Mouse (Mus musculus) embryonic facial prominence, embryonic 14.5 days (tissue): ENCODE measurements around the gene Snrnp35. TPM values are rescaled to one million over a fixed set of nuclear protein-coding genes. Genes with fewer than 3 reads are reported as not detected.
A peak's percentile ranks its signal among the peaks of the same experiment; 100 is the strongest.

Experiments used
- ATAC-seq: fragments of 200-750 bp; cut with Nextera tagmentation; 2 replicates; pipeline ENCODE4 v1.8.0; 2017; ENCODE audit warnings: low read depth, moderate number of reproducible peaks, moderate TSS enrichment
- DNase-seq: peaks from one replicate; pipeline ENCODE4 v3.0.0-alpha.2; 2015; ENCODE audit warnings: low spot score
- H3K27ac ChIP-seq: fragments of 300-500 bp; sonication (generic); replicated peaks from 2 replicates; pipeline ENCODE4 v1.5.1; 2014; ENCODE audit warnings: low read depth, mild to moderate bottlenecking, low read length, moderate library complexity
- H3K27me3 ChIP-seq: fragments of 300-500 bp; sonication (generic); replicated peaks from 2 replicates; pipeline ENCODE4 v1.6.1; 2014; ENCODE audit warnings: low read length; ENCODE audit not compliant: control insufficient read depth, insufficient read depth
- H3K36me3 ChIP-seq: fragments of 300-500 bp; sonication (generic); 2 replicates; pipeline ENCODE4 v1.6.1; 2014; ENCODE audit warnings: low read length, mixed read lengths; ENCODE audit not compliant: control insufficient read depth, insufficient read depth
- H3K4me1 ChIP-seq: fragments of 300-500 bp; sonication (generic); 2 replicates; pipeline ENCODE4 v1.6.1; 2014; ENCODE audit warnings: antibody characterized with exemption, low read length; ENCODE audit not compliant: control insufficient read depth, insufficient read depth
- H3K4me2 ChIP-seq: fragments of 300-500 bp; sonication (generic); 2 replicates; pipeline ENCODE4 v1.6.1; 2014; ENCODE audit warnings: low read depth, mild to moderate bottlenecking, low read length, moderate library complexity, mixed read lengths
- H3K4me3 ChIP-seq: fragments of 300-500 bp; sonication (generic); 2 replicates; pipeline ENCODE4 v1.5.1; 2014; ENCODE audit warnings: low read depth, mild to moderate bottlenecking, low read length
- H3K9ac ChIP-seq: fragments of 300-500 bp; sonication (generic); 2 replicates; pipeline ENCODE4 v1.6.1; 2014; ENCODE audit warnings: low read depth, mild to moderate bottlenecking, low read length, moderate library complexity, mixed read lengths
- H3K9me3 ChIP-seq: fragments of 300-500 bp; sonication (generic); 2 replicates; pipeline ENCODE4 v1.6.1; 2016; ENCODE audit warnings: low read length; ENCODE audit not compliant: control insufficient read depth
- WGBS: fragments of 180-500 bp; shearing (Covaris S2); extraction: QIAGEN DNeasy Blood & Tissue Kit; methylation state at CpG from one replicate; pipeline ENCODE4 v1.1.7; 2014; 5-methylcytosine and 5-hydroxymethylcytosine counted together
- polyA plus RNA-seq: library from polyadenylated mRNA; unstranded; fragments of >200 nt; fragmentation: Nextera tagmentation; extraction: Ambion mirVana; gene quantifications from 2 replicates; pipeline ENCODE4 v1.2.1, GENCODE M21; 2014

The Snrnp35 gene
- polyA plus RNA-seq, 1 experiment from 2014 or later = 11.0 TPM

DNA sequence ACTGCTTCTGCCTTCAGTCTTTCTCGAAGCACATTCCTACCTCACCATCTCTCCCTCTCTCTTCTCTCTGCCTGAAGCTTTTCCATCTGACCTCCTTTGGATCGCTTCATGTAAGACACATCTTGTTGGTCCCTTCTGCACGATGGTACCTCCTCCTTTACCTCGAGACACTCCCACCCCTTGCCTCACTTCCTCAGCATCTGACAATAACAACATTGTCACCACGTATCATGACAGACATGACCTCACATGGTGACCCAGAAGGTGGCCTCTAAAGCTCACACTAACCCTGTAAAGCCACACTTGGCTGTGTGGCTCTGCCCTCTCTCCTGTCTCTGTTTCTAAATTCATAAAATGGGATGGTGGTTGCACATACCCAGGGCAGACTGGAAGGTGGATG lies 32.9 kb downstream of the Snrnp35 start:
- DNase-seq (no peak), ATAC-seq (no peak)
- Histone ChIP-seq H3K36me3 (peaks cover 66% of the 10 kb centered on the region), H3K4me2 (no peak overlapping the region), H3K27me3 (no peaks in the 10 kb centered on the region), H3K27ac (no peak overlapping the region), H3K4me3 (no peak overlapping the region), H3K9ac (no peak overlapping the region), H3K4me1 (no peaks in the 10 kb centered on the region), H3K9me3 (no peaks in the 10 kb centered on the region)
- WGBS = 75% methylated on average over 5 of the region's 5 CpGs

- H3K9ac ChIP-seq = no peak overlapping the region
- H3K9me3 ChIP-seq = no peaks in the 10 kb centered on the region
Observed at GRCm38 (mm10) chr5:124518648-124519047, 35.7 kb downstream of the Snrnp35 start.

GRCm38 (mm10) chr5:124521588-124521987 lies 38.7 kb downstream of the Snrnp35 start:
- Histone ChIP-seq H3K27me3 (no peaks in the 10 kb centered on the region), H3K4me2 (no peak overlapping the region), H3K9me3 (no peaks in the 10 kb centered on the region), H3K4me3 (no peak overlapping the region), H3K36me3 (peaks cover 47% of the 10 kb centered on the region), H3K27ac (no peak overlapping the region), H3K9ac (no peak overlapping the region), H3K4me1 (no peaks in the 10 kb centered on the region)
- no peak for ATAC-seq
- DNase-seq = no peak
- WGBS = 88% methylated on average over 4 of the region's 4 CpGs

More at GRCm38 (mm10) chr5:124518648-124519047, 35.7 kb downstream of the Snrnp35 start:
- ATAC-seq = no peak
- no peak for DNase-seq
- Histone ChIP-seq H3K27ac (no peak overlapping the region), H3K4me1 (no peaks in the 10 kb centered on the region), H3K4me3 (no peak overlapping the region), H3K4me2 (no peak overlapping the region), H3K36me3 (peaks cover 59% of the 10 kb centered on the region), H3K27me3 (no peaks in the 10 kb centered on the region)
- 79% methylated on average over 10 of the region's 10 CpGs for WGBS

DNA sequence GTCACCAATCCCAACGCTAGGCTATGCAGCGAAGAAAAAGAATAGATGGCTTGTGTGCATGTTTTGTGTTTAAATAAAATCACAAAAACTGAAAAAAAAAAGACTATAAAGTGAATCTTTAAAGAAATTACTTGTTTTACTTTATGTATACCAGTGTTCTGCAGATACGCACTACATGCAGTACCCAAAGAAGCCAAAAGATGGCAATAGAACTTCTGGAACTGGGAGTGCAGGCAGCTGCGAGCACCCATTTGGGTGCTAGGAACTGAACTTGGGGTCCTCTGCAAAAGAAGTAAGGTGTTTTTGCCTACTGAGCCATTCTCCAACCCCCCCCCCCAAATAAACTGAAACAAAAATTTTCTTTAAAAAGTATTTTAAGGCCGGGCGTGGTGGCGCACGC lies 40.1 kb downstream of the Snrnp35 start:
- ATAC-seq (no peak), DNase-seq (no peak)
- WGBS = 94% methylated on average over 8 of the region's 8 CpGs
- no peak overlapping the region for H3K9ac ChIP-seq
- H3K36me3 ChIP-seq = peaks cover 39% of the 10 kb centered on the region
- no peak overlapping the region for H3K27ac ChIP-seq
- no peaks in the 10 kb centered on the region for H3K27me3 ChIP-seq
- no peaks in the 10 kb centered on the region for H3K4me1 ChIP-seq
- no peak overlapping the region for H3K4me3 ChIP-seq
- H3K4me2 ChIP-seq = no peak overlapping the region
- no peaks in the 10 kb centered on the region for H3K9me3 ChIP-seq

DNA sequence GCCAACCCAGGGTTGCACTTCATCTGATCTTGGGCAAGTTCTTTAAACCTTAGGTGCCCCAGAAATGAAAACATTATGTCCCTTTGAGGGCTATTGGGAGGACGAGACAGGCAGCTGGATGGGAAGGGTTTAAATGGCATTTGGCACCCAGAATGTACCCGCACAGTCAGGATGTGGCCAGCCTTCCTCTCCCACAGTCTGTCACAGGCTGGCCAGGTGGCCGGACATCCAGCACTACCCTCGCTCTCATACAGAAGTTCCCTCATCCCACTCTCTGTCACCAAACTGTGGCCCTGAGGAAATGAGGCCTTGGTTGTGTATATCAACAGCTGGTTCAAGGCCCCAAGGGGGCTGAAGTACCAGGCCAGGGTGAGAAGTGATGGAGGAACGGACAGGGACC lies 42.0 kb downstream of the Snrnp35 start:
- Histone ChIP-seq H3K27ac (no peak overlapping the region), H3K9me3 (no peaks in the 10 kb centered on the region), H3K9ac (no peak overlapping the region), H3K4me1 (peaks cover 12% of the 10 kb centered on the region; the same call in 1 of the 2 replicates), H3K4me2 (no peak overlapping the region), H3K27me3 (no peaks in the 10 kb centered on the region), H3K4me3 (no peak overlapping the region), H3K36me3 (peaks cover 24% of the 10 kb centered on the region; the same call in 1 of the 2 replicates)
- no peak for DNase-seq
- 93% methylated on average over 5 of the region's 5 CpGs for WGBS
- no peak for ATAC-seq

DNA sequence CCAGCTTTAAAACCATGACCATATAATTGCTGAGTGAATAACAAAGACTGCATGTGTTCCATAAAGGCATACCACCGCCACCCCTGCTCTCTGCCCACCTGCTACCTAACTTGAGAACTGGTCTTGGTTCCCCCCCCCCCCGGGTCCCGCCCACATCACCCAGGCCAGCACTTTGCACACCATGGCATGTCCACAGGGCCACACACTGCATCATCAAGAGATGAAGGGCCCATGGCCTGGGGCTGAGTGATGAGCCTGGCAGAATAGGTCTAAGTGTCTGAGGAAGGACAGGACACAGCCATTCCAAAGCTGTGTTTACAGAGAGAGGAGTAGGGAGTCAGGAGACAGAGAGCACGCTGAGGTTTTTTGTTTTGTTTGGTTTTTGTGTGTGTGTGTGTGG lies 45.4 kb downstream of the Snrnp35 start:
- H3K4me3 ChIP-seq = peak overlapping the region; percentile 83
- H3K4me2 ChIP-seq = peak overlapping the region; percentile 76
- no peak for DNase-seq
- 0 out of 2 replicates have a peak, but pooled peaks cover 7% of the 10 kb centered on the region for H3K36me3 ChIP-seq
- peak overlapping the region; percentile 38 for H3K9ac ChIP-seq
- ATAC-seq = no peak
- H3K27ac ChIP-seq = peak overlapping the region; percentile 30; the same call in 1 of the 2 replicates
- H3K27me3 ChIP-seq = no peaks in the 10 kb centered on the region
- H3K4me1 ChIP-seq = peaks cover 21% of the 10 kb centered on the region
- H3K9me3 ChIP-seq = no peaks in the 10 kb centered on the region
- 66% methylated on average over 4 of the region's 4 CpGs for WGBS

DNA sequence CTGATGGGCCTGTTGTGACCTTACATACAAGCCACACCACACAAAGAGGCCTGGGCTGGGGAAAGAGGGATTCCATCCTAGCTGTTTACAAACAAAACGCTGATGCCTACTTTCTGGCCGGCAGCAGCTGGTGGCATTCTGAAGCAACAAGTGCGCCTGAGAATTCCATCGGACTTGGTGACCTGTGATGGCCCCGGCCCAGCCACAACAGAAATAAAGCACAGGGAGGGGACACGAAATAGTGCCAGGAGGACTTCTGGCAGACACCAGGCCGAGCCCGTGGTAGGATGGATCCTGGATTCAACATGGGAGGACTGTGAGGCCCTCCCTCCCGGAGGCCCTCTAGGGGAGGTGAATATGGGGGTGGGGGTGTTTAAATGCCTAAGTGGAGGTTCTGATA lies 45.9 kb downstream of the Snrnp35 start:
- H3K36me3 ChIP-seq = 0 out of 2 replicates have a peak, but pooled peaks cover 7% of the 10 kb centered on the region
- H3K4me2 ChIP-seq = peak overlapping the region; percentile 76
- peak overlapping the region; percentile 83 for H3K4me3 ChIP-seq
- peaks cover 21% of the 10 kb centered on the region for H3K4me1 ChIP-seq
- H3K27me3 ChIP-seq = no peaks in the 10 kb centered on the region
- peak overlapping the region; percentile 30; the same call in 1 of the 2 replicates for H3K27ac ChIP-seq
- DNase-seq (no peak), ATAC-seq (no peak)
- 39% methylated on average over 9 of the region's 9 CpGs for WGBS
- no peaks in the 10 kb centered on the region for H3K9me3 ChIP-seq
- H3K9ac ChIP-seq = peak overlapping the region; percentile 38

DNA sequence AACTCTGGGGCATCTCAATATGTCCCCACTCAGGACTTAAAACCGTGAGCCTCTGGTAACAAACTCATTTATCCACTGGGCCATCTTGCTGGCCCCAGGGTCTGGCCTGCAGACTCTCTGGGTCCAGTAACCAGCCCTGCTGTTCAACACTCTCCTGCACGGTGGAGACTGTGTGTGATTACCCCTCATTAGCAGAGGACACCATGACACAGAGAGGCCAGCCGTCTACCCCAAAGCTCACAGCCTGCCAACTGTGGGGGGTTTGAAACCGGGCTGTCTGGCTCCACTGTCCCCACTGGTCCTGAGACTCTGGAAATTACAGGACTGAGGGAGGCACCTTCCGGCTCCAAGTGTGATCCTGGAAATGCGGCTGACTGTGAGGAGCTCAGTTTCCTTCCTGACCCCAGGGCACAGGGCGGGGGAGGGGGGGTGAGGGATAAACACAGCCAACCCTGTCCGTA lies 46.3 kb downstream of the Snrnp35 start:
- no peaks in the 10 kb centered on the region for H3K9me3 ChIP-seq
- peak overlapping the region; percentile 30 for H3K27ac ChIP-seq
- peak overlapping the region; percentile 76 for H3K4me2 ChIP-seq
- 6% methylated on average over 8 of the region's 8 CpGs for WGBS
- H3K36me3 ChIP-seq = 0 out of 2 replicates have a peak, but pooled peaks cover 7% of the 10 kb centered on the region
- peaks cover 21% of the 10 kb centered on the region for H3K4me1 ChIP-seq
- H3K9ac ChIP-seq = peak overlapping the region; percentile 38
- H3K4me3 ChIP-seq = peak overlapping the region; percentile 83
- ATAC-seq (no peak), DNase-seq (no peak)
- H3K27me3 ChIP-seq = no peaks in the 10 kb centered on the region

- no peak for ATAC-seq
- WGBS = 30% methylated on average over 8 of the region's 8 CpGs
- 0 out of 2 replicates have a peak, but pooled peaks cover 4% of the 10 kb centered on the region for H3K36me3 ChIP-seq
- no peak for DNase-seq
- H3K27ac ChIP-seq = peak overlapping the region; percentile 30
- peaks cover 21% of the 10 kb centered on the region for H3K4me1 ChIP-seq
- H3K9me3 ChIP-seq = no peaks in the 10 kb centered on the region
- no peaks in the 10 kb centered on the region for H3K27me3 ChIP-seq
- H3K4me3 ChIP-seq = peak overlapping the region; percentile 83
- peak overlapping the region; percentile 76 for H3K4me2 ChIP-seq
- H3K9ac ChIP-seq = peak overlapping the region; percentile 83
Observed at GRCm38 (mm10) chr5:124529697-124530096, 46.8 kb downstream of the Snrnp35 start.
